Mouse (Mus musculus): Measurements from ENCODE around the gene Gm13283.
A peak's percentile ranks its signal among the peaks of the same experiment; 100 is the strongest.
"Not testable (repeated sequence)": the region's sequence is repeated elsewhere in the genome, so short reads cannot be mapped to it uniquely, and the experiment has no call there.

Gene Gm13283

DNA sequence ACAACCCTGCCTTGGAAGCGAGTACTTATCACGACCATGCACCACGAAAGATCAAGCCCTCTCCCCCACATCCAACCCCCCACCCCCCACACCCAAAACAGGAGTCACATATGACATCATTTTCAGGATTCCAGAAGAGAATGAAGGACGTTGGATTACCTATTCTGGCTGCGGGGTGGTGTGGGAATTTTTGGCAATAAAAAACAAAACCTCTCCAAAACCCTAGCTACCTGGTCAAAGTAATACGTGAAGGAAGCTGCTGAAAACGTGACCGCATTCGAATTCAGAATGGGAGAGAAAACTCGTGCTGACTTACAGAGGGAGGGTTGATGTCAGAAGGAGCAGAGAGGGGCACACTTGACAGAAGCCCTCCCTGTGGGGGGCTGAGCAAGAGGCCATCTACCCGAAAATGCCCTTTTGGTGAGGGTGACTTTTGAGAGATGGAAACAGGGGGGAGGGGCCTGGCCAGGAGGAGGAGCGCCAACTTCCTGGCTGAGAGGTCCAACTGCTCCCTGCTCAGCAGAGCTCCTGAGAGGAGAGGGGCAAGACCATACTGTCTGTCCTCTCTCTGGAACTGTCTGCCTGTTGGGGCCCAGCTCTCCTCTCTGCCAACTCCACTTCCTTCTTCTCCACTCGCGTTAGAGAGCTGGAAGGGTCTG lies at the start of gene Gm13283:
Gm13283 (plus strand) TSS at position 510 of the 659 bp plus-strand sequence.
- not testable (repeated sequence) for DNase-seq (ENCODE audit: low read depth, low spot score)

DNA sequence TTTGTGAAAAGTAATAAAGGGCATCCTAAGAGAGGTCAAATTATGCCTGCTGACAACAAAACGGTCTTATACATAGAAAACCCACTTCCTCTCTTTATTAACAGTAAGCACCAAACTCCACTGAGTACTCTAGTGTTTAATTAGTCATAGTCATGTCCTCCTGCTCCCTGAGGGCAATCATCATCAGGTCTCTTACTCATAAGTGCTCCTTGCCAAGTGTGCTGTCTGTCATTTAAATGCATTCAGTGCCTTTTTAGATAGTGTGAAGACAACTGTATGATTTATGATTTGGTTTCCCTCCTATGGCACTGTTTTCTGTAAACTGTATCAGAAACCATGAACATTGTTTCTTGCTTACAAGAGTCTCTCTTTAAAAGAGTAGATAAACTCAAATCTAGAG lies 45.6 kb upstream of the Gm13283 start:
- no peak for DNase-seq (ENCODE audit: low read depth, low spot score)

DNA sequence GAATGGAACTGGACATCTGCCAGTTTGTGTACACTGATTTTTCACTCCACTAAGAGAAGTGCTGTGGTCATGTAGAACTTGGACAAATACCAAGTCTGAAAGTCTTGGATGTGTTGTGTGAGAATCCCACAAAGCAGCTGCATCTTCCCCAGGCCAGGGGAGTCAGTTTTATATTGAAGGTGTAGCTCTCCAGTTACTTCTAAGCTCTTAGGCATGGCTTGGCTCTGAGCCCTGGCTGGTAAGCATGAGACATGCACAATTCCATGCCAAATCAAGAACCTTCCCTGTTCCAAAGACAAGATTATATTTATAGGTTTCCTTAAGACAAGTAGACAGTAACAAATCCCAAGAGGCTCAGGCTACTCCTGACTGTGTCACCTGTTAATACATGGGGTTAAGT lies 44.9 kb upstream of the Gm13283 start:
- DNase-seq (ENCODE audit: low read depth, low spot score), result no peak

GRCm38 (mm10) chr4:88718715-88719114 lies 41.2 kb upstream of the Gm13283 start:
- DNase-seq (ENCODE audit: low read depth, low spot score), result no peak

GRCm38 (mm10) chr4:88721791-88722721 lies 37.9 kb upstream of the Gm13283 start, which contains the start of the genes Gm26566 and Klhl9:
Gene Gm26566, plus strand, starts transcription at chr4:88721805.
Gene Klhl9, minus strand, starts transcription at chr4:88722465.
- DNase-seq (ENCODE audit: low read depth, low spot score), result peak; percentile 89

DNA sequence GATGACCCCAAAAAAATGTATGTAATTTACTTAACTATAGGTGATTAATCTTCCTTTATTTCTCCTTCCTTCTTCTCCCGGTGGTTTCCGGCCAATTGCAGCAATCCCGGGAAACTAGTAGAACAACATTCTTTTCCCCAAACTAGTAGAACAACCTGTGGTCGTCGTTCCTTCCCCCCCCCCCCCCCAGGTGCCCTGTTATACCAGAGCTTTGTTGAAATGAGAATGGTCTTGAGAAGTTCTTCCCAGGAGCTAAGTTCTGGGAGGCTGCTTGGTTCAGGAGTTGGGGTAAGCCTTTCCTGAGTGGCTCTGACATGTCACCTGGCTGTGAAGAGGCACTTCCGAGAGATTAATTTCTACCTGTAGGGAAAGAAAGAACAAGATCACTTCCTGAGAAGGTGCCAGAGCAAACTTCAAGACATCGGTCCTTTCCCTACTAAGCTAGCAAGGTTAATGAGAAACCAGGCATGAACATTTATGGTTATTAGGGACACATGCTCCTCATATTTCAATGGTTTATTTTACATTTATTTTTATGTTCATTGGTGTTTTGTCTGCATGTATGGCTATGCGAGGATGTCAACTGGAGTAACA lies 36.3 kb upstream of the Gm13283 start:
- DNase-seq (ENCODE audit: low read depth, low spot score), result no peak

- DNase-seq (ENCODE audit: low read depth, low spot score), result no peak
These were observed 33.2 kb upstream of the Gm13283 start for GRCm38 (mm10) chr4:88726727-88727126.

- no peak for DNase-seq (ENCODE audit: low read depth, low spot score)
These were observed 32.6 kb upstream of the Gm13283 start for GRCm38 (mm10) chr4:88727324-88727723.

DNA sequence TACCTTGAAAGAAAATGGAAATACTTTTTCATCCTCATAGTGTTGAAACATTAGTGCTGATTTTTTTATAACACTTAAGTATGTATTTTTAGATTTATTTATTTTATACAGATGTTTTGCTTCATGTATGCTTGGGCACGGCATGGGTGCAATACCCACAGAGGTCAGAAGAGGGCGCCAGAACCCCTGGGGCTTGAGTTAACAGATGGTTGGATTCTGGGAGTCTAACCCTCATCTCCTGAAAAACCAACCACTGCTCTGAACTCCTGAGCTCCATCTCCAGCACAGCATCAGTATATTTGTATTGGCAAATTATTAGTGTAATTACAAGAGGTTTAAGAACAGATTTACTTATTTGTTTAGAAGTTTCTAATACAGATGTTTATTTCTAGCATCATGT lies 21.4 kb upstream of the Gm13283 start:
- DNase-seq (ENCODE audit: low read depth, low spot score), result no peak

DNA sequence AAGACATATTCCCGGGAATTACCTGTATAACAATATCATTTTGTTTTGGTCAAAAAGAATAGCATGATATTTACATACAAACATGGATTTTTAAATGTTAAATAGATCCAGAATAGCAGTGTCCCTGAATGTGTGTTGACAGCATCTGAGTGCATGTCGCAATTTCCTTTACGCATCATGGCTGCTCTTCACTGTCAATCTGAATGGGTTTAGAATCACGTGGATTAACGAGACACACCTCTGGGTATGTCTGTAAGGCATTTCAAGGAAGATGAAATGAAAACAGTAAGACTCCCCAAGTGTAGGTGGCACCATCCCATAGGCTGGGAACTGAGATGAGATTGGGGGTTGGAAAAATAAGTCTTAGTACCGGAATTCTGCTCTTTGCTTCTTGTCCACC lies 20.9 kb upstream of the Gm13283 start:
- DNase-seq (ENCODE audit: low read depth, low spot score), result no peak

DNA sequence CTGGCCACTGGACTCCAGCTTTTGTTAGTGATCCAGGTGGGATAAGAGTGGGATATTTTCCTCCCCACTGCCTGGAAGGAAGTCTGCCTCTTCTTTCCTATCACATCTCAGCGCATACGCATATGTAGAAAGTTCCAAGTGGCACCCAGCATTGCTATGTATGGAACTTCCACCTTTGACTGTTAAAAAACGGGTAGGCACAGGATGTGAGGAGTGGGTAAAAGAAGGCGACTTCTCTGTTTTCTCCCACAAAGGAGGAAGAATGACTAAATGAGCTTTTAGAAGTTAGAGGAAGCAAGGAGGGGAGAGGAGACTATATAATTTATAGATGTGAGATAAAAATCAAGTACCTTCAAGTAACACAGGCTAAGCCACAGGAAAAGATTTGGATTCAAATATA lies 18.5 kb upstream of the Gm13283 start:
- no peak for DNase-seq (ENCODE audit: low read depth, low spot score)

- no peak for DNase-seq (ENCODE audit: low read depth, low spot score)
These were observed 17.0 kb upstream of the Gm13283 start for GRCm38 (mm10) chr4:88742771-88743371.

- no peak for DNase-seq (ENCODE audit: low read depth, low spot score)
These were observed 15.7 kb upstream of the Gm13283 start for GRCm38 (mm10) chr4:88744207-88744606.

DNA sequence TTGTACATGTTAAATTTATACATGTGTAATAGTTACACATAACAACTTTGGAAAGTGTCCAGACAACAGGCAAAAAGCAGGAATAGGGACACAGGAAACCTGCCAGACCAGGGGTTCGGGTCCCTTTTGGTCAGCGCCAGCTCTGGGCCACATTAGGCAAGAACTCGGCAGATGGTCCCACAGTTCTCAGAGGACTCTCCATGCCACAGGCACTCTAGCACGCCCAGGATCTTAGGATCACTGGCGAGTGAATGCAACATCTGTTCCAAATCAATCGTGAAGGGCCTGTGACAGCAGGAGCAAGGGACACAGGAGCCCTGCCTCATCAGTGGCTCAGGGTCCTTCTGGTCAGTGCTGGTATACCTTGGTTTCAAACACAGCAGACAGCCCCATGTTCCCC lies 10.0 kb upstream of the Gm13283 start:
- DNase-seq (ENCODE audit: low read depth, low spot score), result no peak

- not testable (repeated sequence) for DNase-seq (ENCODE audit: low read depth, low spot score)
These were observed 5.0 kb upstream of the Gm13283 start, which contains the start of gene Gm13271 for GRCm38 (mm10) chr4:88754818-88755340. Gene Gm13271, plus strand, starts transcription at chr4:88754868.

DNA sequence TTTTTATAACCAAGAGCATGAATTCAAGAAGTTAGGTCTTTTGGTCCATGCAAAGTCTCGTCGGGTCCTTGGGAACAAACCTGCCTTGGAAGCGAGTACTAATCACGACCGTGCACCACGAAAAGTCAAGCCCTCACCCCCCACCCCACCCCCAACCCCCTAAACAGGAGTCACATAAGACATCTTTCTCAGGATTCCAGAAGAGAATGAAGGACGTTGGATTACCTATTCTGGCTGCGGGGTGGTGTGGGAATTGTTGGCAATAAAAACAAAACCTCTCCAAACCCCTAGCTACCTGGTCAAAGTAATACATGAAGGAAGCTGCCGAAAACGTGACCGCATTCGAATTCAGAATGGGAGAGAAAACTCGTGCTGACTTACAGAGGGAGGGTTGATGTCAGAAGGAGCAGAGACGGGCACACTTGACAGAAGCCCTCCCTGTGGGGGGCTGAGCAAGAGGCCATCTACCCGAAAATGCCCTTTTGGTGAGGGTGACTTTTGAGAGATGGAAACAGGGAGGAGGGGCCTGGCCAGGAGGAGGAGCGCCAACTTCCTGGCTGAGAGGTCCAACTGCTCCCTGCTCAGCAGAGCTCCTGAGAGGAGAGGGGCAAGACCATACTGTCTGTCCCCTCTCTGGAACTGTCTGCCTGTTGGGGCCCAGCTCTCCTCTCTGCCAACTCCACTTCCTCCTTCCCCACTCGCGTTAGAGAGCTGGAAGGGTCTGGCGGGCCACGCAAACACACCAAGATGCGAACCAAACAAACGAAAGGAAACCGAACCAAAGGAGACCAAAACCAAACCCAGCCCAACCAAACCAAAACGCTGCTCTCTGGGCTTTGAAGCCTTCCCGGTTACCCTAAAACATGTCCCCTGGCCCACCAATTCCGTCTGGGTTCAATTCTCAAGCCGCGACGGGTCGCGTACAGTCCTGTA lies 3.1 kb upstream of the Gm13283 start:
- DNase-seq (ENCODE audit: low read depth, low spot score), result not testable (repeated sequence)

DNA sequence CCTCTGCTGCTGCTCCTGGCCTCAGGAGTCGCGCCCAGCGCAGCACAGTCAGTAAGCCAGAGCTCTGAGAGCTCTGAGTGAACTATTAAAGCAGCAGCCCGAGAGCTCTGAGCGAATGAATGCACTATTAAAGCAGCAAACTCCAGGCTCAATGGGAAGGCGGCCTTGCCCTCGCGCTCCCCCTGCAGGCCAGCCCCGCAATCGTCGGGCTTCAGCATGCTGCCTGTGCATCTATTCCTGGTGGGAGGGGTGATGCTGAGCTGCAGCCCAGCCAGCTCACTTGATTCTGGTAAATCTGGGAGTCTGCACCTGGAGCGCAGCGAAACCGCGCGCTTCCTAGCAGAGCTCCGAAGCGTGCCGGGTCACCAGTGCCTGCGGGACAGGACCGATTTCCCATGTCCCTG lies 2.3 kb upstream of the Gm13283 start:
- DNase-seq (ENCODE audit: low read depth, low spot score), result peak; percentile 68

- DNase-seq (ENCODE audit: low read depth, low spot score), result not testable (repeated sequence)
These were observed 1.2 kb upstream of the Gm13283 start for GRCm38 (mm10) chr4:88758751-88759150.

GRCm38 (mm10) chr4:88760431-88760830 lies 512 bp downstream of the Gm13283 start:
- DNase-seq (ENCODE audit: low read depth, low spot score), result peak; percentile 35

DNA sequence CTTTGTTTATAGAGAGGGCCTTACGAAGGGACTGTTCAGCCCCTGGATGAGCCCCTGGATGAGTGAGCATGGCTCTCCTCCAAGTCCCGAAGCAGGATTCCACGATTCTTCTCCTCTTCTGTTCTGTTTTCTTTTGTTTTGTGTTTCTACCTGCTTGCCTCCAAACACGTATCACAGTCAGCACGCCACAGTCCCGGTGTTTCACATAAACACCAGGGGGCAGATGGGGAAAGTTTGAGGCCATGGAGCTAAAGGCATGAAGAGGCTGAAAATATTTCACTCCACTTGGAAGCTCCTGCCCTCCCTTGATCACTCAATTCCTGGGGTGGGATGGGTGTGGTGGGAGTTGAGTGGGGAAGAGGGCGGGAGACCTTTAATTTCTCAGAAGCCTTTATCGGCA lies 1.9 kb downstream of the Gm13283 start:
- DNase-seq (ENCODE audit: low read depth, low spot score), result not testable (repeated sequence)

All from telencephalon, adult 2 months (tissue).